ENCODE assay signal across 13 mouse cellular contexts in genomic region chr5:96890367-96890766, GRCm38 (mm10).
A peak's percentile ranks its signal among the peaks of the same experiment; 100 is the strongest.
DNase-seq lines count a peak whose midpoint lies in the region; ATAC-seq and TF ChIP-seq lines count a peak whose summit lies in the region.
"Had no signal": no experiment of that assay in that cellular context is flagged by ENCODE, and none has a peak within 500 bp of the region (broad histone marks: within the 10 kb centered on the region; RNA-seq: fewer than 3 reads in every experiment).

No protein-coding gene starts in this region.

- H3K36me3 ChIP-seq in forebrain, embryonic 14.5 days (ENCODE audit: control insufficient read depth, insufficient read depth, low read length) = no peaks in the 10 kb centered on the region
- no peaks in the 10 kb centered on the region for H3K36me3 ChIP-seq in forebrain, embryonic 12.5 days (replicated peaks)
- no peaks in the 10 kb centered on the region for H3K36me3 ChIP-seq in heart, adult 2 months (ENCODE audit: control insufficient read depth, insufficient read depth, low read length)
- H3K36me3 ChIP-seq: neural tube, embryonic 12.5 days had no signal

- H3K4me3 ChIP-seq in forebrain, embryonic 14.5 days (ENCODE audit: low read depth, low read length) = no peak overlapping the region
- H3K4me3 ChIP-seq in forebrain, embryonic 12.5 days (replicated peaks) = no peak overlapping the region
- H3K4me3 ChIP-seq in heart, adult 2 months = no peak overlapping the region
- H3K4me3 ChIP-seq: neural tube, embryonic 12.5 days had no signal

- H3K4me1 ChIP-seq in forebrain, embryonic 14.5 days (ENCODE audit: control insufficient read depth, insufficient read depth, low read length) = no peaks in the 10 kb centered on the region
- H3K4me1 ChIP-seq in forebrain, embryonic 12.5 days = no peaks in the 10 kb centered on the region
- H3K4me1 ChIP-seq in heart, adult 2 months (ENCODE audit: control insufficient read depth, insufficient read depth, low read length) = no peaks in the 10 kb centered on the region
- H3K4me1 ChIP-seq: neural tube, embryonic 12.5 days had no signal

- 65% methylated on average over 5 of the region's 5 CpGs for WGBS in forebrain, embryonic 14.5 days
- WGBS in forebrain, embryonic 12.5 days = 79% methylated on average over 5 of the region's 5 CpGs
- 59% methylated on average over 5 of the region's 5 CpGs for WGBS in heart, adult 2 months

- H3K27me3 ChIP-seq in forebrain, embryonic 14.5 days (replicated peaks; ENCODE audit: control insufficient read depth, insufficient read depth, low read length) = no peaks in the 10 kb centered on the region
- no peaks in the 10 kb centered on the region for H3K27me3 ChIP-seq in forebrain, embryonic 12.5 days
- no peaks in the 10 kb centered on the region for H3K27me3 ChIP-seq in heart, adult 2 months (ENCODE audit: control insufficient read depth, insufficient read depth, low read length)
- H3K27me3 ChIP-seq: neural tube, embryonic 12.5 days had no signal

- intact Hi-C loops in heart, adult 2 months (cut with DNase I) = no loop called here

- no peaks in the 10 kb centered on the region for H3K9me3 ChIP-seq in forebrain, embryonic 14.5 days (replicated peaks; ENCODE audit: control insufficient read depth, low read length)
- no peaks in the 10 kb centered on the region for H3K9me3 ChIP-seq in forebrain, embryonic 12.5 days
- H3K9me3 ChIP-seq: neural tube, embryonic 12.5 days had no signal

- H3K27ac ChIP-seq in forebrain, embryonic 14.5 days (ENCODE audit: low read depth, low read length) = no peak overlapping the region
- no peak overlapping the region for H3K27ac ChIP-seq in forebrain, embryonic 12.5 days
- H3K27ac ChIP-seq in heart, adult 2 months = no peak overlapping the region
- H3K27ac ChIP-seq: neural tube, embryonic 12.5 days had no signal

- peak; percentile 30 for DNase-seq in forebrain, embryonic 14.5 days (ENCODE audit: low spot score)
- peak; percentile 19 to 40 for DNase-seq in kidney, postnatal 36 days
- no peak for DNase-seq in kidney, postnatal 14 days
- DNase-seq in right cerebral cortex, postnatal 10 days (ENCODE audit: low spot score in 2 of 2) = peak; percentile 60 to 66
- DNase-seq in right cerebral cortex, postnatal 25 days = no peak
- no peak for DNase-seq in heart, adult 2 months
- no peak for DNase-seq in spleen, postnatal 10 days (ENCODE audit: low spot score in 2 of 2)
- DNase-seq: adrenal gland, postnatal 36 days; B cell, adult 2 months; retina, postnatal 1 day had no signal

- TF ChIP-seq POLR2A in heart, adult 2 months (IDR thresholded peaks at IDR 0.05; ENCODE audit: insufficient read depth, low read depth, low read length) = no peak

- ATAC-seq in forebrain, embryonic 14.5 days = no peak
- no peak for ATAC-seq in forebrain, embryonic 12.5 days (ENCODE audit: low FRiP score)
- ATAC-seq: intestine, embryonic 16.5 days had no signal

- no peak overlapping the region for H3K4me2 ChIP-seq in forebrain, embryonic 14.5 days (ENCODE audit: low read length)
- no peak overlapping the region for H3K4me2 ChIP-seq in forebrain, embryonic 12.5 days
- H3K4me2 ChIP-seq: neural tube, embryonic 12.5 days had no signal

- TF ChIP-seq CTCF in heart, adult 2 months (IDR thresholded peaks at IDR 0.05) = no peak

- no peak overlapping the region for H3K9ac ChIP-seq in forebrain, embryonic 14.5 days (ENCODE audit: low read length)
- no peak overlapping the region for H3K9ac ChIP-seq in forebrain, embryonic 12.5 days
- H3K9ac ChIP-seq in heart, adult 2 months (ENCODE audit: low read depth, low read length) = no peak overlapping the region
- H3K9ac ChIP-seq: neural tube, embryonic 12.5 days had no signal

- no peaks in the 10 kb centered on the region for H3K79me2 ChIP-seq in heart, adult 2 months (replicated peaks; ENCODE audit: control insufficient read depth, insufficient read depth, low read length)

- TF ChIP-seq EP300 in heart, adult 2 months (IDR thresholded peaks at IDR 0.05; ENCODE audit: insufficient read depth, low read depth, low read length) = no peak

Comparison
In these comparisons a context has a peak if more than half of its experiments do, and no peak if none do; other contexts are left out.
1. DNase-seq: peak in forebrain, embryonic 14.5 days (single experiment), kidney, postnatal 36 days (2 of 2) and right cerebral cortex, postnatal 10 days (2 of 2); none in kidney, postnatal 14 days (single experiment), right cerebral cortex, postnatal 25 days (single experiment), heart, adult 2 months (0 of 2) and spleen, postnatal 10 days (0 of 2).